Mouse (Mus musculus): Measurements from ENCODE around the gene Defb47.

DNA sequence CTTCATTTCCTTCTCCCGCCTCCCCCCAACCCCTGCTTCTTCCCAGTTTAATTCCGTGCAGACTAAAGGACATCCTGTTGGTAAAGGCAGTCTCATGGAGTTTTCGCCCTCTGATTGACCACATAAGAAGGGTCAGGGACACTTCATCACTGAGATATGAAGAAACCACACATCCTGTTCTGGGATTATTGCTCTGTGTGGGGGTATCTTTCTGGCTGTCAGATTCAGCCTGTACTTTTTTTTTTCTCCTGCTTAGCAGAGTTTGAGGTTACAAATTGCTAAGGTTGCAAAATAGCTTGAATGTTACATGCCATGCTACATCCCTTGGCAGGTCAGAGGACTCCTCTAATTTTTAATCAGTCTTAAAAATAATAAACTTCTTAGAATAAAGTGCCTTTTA is 6.6 kb upstream of the Defb47 start:
- TF ChIP-seq CTCF (IDR thresholded peaks at IDR 0.05; ENCODE audit: insufficient read depth, low read length), result no peak
- no peak for TF ChIP-seq POLR2A (IDR thresholded peaks at IDR 0.05; ENCODE audit: borderline replicate concordance, extremely low read depth, low read depth, low read length)
